Mouse (Mus musculus) frontal cortex, postnatal 36 days (tissue): ENCODE results near the gene Snd1.
A peak's percentile ranks its signal among the peaks of the same experiment; 100 is the strongest.

Experiments used
- DNase-seq, 2 experiments: peaks; one replicate each; pipeline ENCODE4 v3.0.0; 2022; ENCODE audit warnings: low spot score in 2 of 2

The Snd1 gene

DNA sequence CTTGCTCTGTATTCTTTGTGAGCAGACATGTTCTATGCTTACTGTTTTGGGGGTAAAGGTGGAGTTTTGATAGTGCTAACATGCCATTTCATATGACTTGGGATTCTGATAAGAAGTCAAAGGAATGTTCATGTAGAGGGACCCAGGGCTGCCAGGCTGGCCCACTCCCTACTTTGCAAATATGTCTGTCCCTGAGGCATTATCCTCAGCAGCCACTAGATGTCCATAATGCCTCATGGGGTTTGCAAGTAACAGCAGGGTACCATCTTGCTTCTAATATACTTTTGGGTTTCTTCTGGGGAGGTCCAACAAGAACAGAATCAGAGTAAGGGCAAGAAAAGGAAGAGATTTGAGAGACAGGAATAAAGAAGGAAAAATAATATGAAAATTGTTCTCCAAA is 361.7 kb downstream of the Snd1 start:
- no peak for DNase-seq

DNA sequence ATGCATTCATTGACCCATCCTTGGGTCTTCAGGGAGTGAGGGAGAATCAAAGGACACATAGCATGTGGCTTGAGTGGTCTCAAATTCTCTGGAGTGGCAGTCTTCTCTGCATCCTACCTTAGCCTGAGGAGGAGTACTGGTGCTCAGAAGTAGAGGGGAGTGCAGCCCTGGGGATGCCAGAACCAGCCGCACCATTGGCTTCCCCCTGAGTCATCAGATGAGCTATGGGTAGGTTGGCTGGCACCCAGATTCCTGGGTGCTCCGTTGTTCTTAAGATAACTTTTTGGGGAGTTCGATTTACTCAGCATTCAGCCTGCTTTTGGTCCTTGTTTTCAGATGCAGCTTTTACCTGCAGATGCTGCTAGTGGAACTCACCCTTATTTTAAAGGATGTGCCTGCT is 366.6 kb downstream of the Snd1 start:
- no peak for DNase-seq

DNA sequence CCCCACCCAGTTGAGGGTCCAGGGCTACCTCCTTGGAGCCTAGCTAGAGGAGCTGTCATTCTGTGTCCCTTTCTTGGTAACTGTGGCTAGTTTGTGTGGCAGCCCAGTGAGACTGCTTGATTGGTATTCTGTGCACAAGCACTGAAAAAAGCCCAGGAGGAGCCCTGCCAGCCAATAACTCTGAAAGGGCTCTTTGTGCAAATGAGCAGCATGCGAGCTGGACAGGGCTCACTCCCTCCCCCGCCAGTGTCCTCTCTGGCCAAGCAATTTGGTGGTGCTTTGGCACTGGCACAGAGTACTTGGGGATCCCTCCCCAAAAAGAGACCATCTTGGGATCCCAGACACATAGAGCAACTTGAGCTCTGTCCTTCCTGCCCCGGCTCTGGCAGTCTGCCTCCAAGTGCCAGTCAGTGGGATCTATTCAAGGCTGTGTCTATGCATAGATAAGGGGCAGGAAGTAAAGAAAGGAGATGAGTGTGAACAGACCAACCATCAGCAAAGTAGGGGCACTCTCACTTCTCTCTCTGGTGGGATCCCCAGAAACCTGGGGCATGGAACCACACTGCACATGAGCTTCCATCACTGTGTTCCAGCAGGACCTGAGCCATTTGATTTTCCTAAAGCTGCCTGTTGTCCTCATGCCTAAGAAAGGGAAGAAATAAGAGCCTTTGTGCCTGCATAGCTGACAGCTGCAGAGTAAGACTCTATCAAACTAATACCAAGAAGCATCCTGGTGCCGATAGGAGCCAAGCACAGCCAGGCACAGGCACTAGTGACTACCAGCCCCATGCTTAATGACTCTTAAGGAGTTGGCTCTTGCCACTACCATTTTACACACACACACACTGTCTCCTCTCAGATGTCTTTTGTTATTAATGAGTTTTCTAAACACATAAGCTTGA is 367.7 kb downstream of the Snd1 start:
- DNase-seq, result peak; percentile 61 to 71

DNA sequence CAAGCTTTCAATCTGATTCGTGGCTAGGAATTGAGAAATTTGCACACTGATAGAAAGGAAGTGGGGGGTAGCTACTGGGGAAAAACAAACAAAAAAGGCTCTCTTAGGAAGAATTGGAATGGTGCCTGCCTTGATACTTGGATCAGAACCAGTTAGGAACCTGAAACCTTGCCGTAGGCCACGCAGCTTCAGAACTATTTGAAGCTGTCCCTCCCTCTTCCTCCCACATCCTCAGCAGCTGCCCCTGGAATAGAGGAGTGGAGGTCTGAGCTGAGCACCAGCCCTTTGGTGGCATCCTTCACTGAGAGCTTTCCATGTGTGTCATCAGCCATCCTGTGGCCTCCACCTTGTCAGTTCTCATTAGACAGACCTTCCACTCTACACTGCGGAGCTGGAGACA is 370.7 kb downstream of the Snd1 start:
- no peak for DNase-seq

DNA sequence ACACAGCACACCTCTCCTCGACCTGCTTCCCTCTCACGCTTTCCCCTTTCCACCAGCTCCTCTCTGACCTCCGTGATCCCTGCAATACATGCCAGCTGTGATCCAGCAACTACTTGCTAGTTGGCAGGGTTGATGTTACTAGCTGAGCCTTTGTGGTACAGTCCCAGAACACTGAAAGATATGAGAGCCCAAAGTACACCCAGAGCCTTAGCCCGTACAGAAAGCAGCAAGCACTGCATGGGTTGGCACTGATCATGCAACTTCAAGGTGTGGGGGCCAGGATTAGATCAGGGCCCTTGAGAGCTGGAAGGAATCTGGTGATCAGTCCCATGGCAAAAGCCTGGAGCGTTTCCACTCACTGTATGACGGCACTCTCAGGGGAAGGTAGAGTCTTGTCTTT is 372.7 kb downstream of the Snd1 start:
- no peak for DNase-seq

DNA sequence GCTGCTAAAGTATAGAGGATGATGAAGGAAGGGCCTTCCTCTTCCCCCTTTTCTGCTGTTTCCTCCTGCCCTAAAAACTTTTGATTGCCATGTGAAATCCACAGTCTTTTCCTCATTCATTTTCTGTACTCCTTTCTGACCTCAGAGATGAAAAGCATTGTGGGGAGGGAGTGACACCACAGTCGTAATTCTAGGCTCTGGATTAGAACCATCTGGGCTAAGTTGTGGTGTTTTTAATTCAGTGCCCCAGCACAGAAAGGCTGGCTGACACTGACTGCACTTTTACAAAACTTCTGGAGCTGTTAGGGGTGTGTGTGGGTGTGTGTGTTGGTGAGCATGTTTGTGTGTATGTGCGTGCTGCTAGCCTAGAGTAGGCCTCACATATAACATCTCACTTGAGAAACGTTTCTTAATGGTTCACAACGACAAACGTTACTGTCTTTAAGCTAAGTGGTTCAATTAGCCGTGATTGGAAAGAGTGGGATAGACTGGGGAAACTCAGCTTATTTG is 373.4 kb downstream of the Snd1 start:
- DNase-seq, result no peak

DNA sequence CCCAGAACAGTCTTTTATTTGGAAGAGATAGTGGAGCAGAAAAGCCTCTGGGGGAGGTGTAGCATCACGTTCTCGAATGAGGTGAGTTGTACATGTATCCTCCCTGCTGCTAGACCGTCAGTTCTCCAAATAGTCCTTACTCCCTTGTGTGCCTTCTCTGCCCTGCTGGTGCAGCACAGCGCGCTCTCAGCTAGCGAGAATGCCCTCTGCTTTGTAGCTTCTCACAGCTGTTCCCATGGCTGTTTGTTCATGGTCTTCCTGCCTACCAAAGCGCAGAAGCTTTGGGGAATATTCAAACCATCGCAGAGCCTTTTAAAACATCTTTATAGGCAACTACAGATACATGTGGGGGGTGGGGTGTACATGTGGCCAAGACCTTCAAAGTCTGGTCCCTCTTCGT is 374.0 kb downstream of the Snd1 start:
- no peak for DNase-seq

DNA sequence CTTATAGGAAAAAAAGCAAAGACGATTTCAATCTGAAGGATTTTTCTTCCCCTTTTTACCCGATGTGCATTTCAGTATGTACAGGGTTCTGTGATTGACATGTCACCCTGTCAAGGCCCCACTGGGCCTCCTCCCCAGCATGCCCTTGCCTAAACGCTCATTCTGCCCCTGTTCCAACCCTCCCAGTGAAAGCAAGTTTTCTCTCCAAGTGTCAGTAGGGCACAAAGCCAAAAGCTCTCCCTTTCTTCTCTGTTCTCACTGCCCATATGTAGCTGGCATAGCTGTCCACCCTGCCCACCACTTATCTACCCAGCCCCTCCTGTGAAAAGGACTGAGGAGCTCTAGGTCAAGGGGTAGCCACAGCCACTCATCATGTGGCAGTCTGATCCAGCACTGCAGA is 374.4 kb downstream of the Snd1 start:
- no peak for DNase-seq

DNA sequence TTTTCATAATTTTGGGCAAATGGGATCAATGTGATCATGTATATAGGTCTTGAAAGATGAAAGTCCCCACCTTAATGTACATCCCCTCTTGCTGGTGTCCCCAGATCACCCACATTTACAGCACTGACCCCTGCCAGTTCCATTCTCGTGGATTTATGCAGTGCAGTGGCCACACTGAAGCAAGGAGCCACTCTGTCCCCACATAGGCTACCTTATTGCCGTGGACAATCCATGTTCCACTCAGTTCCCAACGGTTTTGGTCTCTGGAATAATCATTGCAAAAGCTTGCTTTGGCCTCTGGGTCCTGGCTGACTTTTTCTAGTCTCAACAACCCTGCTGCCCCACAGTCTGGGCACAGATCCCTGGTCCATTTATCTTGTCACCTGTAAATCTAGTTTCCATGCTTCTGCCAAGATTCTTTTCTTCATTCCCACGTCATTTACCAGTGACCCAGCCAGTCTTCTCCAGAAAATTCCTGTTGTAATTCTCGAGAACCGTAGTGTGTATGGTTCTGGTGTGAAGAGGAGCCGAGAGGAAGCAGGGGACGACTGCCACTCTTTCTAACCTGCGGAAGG is 375.5 kb downstream of the Snd1 start:
- DNase-seq, result no peak

DNA sequence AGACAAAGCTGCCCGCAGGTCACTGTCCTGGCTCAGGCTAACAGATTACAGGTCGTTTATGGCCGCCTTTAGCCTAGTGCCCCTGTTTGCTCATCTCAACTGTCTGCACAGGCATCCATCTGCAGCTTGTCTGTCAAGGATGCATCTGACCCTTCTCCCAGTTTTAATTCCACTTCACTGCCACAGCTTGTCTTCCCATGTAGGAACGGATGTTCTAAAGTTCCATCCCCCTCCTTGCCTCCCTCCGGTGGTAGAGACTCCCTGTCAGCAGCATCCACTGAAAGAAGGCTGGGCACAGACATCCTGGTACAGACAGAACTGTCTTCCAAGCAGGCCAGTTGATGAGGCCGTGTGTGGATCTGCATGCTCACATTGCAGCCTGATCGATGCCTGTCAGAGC is 377.4 kb downstream of the Snd1 start:
- no peak for DNase-seq

DNA sequence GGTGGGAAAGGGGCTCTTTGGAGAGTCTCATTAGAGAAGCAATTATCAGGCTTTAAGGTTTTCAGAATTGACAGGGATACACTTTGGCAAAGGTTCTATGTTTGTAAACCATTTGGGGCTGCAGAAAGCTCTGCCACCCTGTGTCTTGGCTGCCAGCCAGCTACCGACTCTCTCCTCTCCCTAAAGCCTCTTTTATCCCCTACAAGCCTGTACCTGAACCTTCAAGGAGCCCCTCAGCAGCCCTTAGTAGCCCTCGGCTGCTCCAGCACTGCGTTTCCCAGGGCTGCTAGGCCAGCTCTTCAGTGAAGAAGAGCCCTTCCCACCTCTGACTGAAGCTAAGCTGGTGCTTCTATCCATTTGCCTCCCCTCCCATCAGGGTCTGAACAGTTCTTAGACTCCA is 378.2 kb downstream of the Snd1 start:
- DNase-seq, result no peak

DNA sequence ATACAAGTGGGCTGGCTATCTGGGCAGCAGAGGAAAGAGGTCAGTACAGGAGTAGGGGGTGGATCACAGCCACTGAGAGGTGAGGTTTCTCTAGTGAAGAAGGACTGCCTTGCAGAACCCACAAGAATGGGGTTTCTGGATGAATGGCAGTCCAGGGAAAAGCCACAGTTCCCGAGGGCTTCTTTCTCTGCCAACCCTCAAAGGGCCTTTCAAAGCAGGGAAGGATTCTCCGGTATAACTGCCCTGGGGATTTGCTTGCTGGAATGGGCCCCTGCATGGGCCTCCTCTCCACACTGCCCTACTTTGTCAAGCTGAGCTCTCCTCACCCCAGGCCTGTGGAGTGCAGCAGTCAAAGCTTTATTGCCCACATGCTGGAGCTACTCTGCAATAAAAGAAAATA is 378.7 kb downstream of the Snd1 start:
- no peak for DNase-seq

DNA sequence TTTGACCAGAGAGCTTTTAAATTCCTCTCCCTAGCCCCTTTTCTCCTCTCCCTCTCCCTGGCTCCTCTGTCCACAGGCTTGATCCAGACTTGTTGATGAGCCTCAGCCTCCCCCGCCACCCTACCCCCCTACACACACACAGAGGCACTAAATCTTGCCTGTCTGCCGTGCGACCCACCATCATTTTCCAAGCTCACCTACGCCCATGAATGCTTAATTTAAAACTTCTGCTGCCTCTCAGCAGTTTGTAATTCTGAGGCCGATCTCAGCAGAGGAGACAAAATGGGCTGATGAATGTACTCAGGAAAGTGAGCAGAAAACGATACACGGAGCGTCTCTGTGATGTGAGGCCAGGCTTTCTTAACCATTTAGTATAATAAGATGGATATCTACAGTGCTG is 379.7 kb downstream of the Snd1 start:
- DNase-seq, result no peak

DNA sequence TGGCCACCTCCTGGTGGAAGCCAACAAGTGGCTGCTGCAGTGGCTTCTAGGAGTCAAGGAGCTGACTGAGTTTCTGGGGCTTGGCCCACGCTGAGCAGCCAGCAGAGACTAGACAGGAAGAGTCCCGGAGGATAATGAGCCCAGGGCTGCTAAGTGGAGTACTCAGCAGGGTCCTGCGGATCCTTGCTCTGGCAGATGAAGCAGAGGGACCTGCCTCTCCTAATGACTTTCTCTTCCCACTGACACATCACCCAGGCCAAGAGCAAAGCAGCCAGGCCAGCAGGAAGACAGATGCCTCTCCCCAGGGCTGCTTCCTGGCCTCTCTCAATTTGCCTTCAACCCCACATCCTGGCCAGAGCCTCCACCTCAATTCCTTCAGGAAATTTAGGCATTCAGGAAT is 380.5 kb downstream of the Snd1 start:
- no peak for DNase-seq

DNA sequence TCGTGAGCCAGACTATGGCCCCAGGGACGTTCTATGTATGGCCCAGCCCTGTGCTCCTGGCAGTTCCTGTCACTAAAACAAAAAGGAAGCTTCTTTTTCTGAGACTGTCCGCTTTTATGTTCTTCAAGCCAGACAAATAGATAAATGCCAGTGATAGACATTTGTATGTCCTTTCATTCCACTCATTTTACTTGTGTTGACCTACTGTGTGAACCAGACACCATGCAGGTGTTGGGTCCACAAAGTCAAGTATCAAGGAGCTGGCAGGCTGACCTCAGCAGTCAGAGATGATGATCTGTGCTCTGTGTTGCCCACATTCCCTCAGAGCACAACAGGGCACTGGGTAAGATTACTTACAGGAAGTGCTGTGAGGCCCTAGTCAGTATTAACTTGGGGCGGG is 381.9 kb downstream of the Snd1 start:
- no peak for DNase-seq

DNA sequence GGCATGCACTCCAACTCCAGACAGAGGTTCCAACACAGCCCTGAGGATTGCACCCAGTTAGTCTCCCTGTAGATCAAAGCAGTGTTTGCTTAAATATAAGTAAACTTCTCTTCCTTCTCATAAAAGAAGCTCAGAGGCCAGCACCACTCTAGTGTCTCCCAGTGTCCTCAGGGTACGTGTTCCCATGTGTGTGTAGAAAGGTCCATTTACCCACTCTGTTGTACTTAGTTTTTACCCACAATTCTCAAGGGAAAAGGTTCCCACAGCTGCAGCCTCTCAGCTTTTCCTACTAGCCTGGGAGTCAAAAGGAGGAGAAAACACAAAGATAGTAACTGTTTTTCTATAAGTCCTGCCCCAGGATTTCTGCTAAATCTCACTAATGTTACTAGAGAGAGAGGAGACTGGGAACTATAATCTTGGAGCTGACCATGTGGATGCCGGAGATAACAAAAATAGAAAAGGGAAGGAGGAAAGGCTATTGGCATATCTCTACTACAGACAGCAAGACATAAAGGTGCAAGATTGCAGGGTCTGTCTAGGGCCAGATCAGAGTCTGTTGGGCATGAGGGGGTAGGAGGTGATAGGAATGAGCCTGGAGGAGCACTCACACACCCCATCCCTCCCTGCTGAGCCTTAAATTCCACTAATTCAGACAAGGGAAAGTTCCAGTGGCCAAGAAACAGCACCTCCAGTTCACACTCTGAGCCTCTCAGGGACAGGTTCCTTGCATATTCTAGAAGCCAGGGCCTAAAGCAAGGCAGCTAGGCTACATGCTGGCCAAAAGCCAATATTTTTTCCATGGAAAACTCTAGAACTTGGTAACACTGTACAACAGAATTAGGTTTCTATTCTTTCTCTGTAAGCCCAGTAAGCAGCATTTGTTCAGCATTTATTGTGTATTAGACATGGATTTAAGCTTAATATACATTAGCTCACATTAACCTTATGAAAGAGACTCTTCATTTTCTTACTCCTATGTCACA is 382.6 kb downstream of the Snd1 start:
- DNase-seq, result no peak

DNA sequence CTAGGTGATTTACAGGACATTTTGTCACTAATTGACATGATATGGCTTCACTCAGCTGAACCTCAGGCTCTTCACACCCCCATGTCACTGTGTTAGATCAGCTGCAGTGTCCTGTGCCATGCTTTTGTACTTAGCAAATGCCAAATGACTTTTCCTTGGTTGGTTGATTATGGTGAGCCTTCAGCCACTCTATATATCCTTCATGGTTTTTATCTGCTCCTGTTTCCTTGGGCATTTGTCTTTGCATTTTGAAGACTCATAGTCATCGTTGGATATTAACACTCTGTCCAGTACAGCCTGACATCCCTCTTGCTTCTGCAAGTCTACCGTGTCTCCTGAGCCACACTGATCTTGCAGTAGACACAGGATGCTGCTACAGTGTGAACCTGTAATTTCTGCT is 384.2 kb downstream of the Snd1 start:
- no peak for DNase-seq

DNA sequence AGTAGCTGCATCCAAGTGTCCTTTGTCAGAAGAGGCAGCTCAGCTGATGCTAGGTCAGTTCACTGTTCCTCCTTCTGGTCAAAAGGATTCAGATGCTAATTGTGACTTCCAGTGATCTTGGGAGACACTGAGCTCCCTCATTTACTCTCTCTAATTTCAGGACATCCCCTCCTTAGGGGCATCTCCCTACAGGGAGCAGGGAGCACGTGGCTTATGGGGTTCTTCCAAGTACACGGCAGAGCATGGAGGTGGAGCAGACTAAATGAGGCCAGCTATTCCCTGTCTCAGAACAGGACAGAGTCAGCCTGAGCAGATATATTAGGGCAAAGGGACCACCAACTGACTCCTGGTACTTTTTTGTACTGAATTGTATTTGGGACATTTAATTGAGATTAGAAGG is 385.5 kb downstream of the Snd1 start:
- DNase-seq, result no peak

DNA sequence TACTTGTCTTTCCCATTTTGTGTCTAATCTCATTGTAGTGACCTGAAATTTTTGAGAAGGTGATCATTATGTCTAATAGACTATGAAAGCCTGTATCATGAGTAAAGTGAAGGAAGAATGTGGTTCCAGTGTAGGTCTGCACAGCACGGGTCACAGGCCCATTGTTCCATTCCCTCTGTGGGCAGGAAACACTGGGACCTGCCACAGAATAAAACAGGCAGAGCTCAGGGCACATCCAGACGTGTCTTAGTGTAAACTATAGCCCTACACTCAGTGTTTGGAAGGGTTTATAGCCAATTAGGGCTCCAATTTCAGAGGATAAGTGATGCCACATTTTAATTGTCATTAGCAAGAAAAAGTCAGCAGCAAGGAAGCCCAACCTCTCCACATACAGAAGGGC is 386.0 kb downstream of the Snd1 start:
- DNase-seq, result no peak

DNA sequence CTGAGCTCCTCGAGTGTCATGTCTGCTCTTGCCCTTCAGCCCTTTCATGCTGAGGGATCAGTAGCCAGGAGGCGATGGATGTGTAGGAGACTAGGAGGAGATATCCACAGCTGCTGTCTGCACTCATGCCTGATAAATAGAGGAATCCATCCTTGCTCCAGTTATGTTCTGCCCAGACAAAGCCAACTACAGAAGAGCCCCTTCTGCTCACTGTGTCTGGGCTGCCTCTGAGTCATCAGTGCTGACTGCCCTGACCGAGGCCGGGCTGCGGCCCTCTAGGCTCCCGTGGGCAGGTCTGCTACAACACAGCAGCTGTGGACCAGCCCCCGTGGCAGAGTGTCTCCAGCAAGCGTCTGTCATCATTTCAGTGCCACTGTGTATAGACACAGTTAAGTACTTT is 387.4 kb downstream of the Snd1 start:
- no peak for DNase-seq

DNA sequence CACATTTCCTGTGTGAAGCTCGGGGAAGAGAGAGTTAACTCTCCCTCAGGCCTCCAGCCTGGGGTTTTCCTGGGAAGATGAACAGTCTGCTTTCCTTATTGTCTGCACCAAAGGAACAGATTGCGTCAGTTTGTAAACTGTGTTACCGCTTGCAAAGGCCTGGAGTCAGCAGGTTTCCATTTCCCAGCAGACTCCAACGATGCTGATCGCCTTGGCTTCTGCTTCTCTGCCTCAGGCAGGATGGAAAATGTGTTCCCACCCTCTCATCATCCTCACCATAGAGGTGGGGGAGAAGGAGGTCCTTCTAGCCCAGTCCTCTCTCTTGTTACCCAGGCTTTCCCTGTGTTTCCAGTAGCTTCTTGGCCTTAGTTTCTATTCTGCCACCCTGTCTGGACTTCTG is 389.7 kb downstream of the Snd1 start:
- peak in 1 of 2 experiments; percentile 38 for DNase-seq

DNA sequence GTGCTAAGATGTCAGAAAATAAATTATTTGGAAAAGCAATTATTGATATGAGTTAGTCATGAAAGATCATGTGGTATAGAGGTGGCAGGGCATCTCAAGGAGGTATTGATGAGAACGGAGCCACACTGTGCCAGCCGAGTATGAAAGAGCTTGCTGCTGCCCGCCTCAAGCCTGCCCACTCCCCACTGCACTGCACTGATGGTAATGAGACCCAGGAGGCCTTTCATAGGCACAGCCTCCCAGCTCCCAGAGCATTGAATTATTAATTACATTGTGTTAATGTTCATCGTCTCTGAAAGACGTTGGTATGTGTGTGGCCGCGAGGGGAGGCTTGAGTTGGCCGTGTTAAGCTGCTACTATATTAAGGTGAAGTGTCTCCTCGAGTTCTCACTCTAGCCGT is 390.2 kb downstream of the Snd1 start:
- no peak for DNase-seq
